Comparison of ENCODE assay signal across 7 mouse cellular contexts in the genomic region with DNA sequence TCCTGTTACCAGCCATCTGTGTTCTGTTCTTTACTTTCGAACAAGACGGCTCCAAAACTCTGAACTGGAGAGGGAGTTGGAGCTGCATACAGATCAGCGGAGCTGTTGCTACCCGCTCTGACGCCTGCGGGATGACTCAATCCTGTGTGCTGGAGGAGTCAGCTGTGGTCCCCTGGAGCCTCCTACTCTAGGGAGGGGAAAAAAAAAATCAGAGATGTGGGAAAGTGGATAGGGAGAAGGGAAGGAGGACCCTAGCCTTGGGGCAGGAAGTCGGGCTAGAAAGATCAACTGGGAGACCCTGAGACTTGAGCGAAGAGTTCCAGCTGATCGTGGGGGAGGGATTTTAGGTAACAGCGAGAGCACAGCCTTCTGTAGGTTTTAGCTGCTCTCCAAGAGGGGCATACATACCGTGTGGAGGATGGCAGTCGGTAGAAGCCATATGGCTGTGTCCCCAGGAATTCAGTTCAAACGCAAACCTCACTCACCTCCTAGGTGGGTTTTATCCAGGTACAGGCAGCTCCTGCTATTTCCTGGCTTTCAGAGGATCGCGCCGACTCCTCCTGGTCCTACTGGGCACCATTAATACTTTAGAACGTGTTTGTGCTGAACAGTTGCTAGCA. TPM values are rescaled to one million over a fixed set of nuclear protein-coding genes. Genes with fewer than 3 reads are reported as not detected.
A peak's percentile ranks its signal among the peaks of the same experiment; 100 is the strongest.
DNase-seq lines count a peak whose midpoint lies in the region; ATAC-seq lines count a peak whose summit lies in the region.

No protein-coding gene starts in this region.

- no peaks in the 10 kb centered on the region for H3K9me3 ChIP-seq in forebrain, embryonic 16.5 days (ENCODE audit: control insufficient read depth, low read length)
- no peaks in the 10 kb centered on the region for H3K9me3 ChIP-seq in hindbrain, embryonic 11.5 days (ENCODE audit: control insufficient read depth, low read length)
- H3K9me3 ChIP-seq in limb, embryonic 10.5 days (replicated peaks): no peaks in the 10 kb centered on the region
- no peaks in the 10 kb centered on the region for H3K9me3 ChIP-seq in midbrain, embryonic 14.5 days (ENCODE audit: control insufficient read depth, low read length)

- H3K9ac ChIP-seq in forebrain, embryonic 16.5 days (replicated peaks; ENCODE audit: low read depth, low read length): peak overlapping the region; percentile 35
- peak overlapping the region; percentile 40; the same call in 1 of the 2 replicates for H3K9ac ChIP-seq in hindbrain, embryonic 11.5 days (ENCODE audit: low read depth, low read length)
- H3K9ac ChIP-seq in midbrain, embryonic 14.5 days (replicated peaks; ENCODE audit: low read length): peak overlapping the region; percentile 49

- ATAC-seq in forebrain, embryonic 16.5 days: peak; percentile 85
- ATAC-seq in hindbrain, embryonic 11.5 days (ENCODE audit: low FRiP score): no peak
- ATAC-seq in midbrain, embryonic 14.5 days (ENCODE audit: low FRiP score, low TSS enrichment): no peak; the same call in 1 of the 2 replicates

- H3K27ac ChIP-seq in forebrain, embryonic 16.5 days (ENCODE audit: low read length): peak overlapping the region; percentile 7
- no peak overlapping the region; the same call in 1 of the 2 replicates for H3K27ac ChIP-seq in hindbrain, embryonic 11.5 days (ENCODE audit: low read depth, low read length)
- H3K27ac ChIP-seq in limb, embryonic 10.5 days: no peak overlapping the region
- peak overlapping the region; percentile 78 for H3K27ac ChIP-seq in midbrain, embryonic 14.5 days (replicated peaks; ENCODE audit: low read depth, low read length)

- peak overlapping the region; percentile 45 for H3K4me3 ChIP-seq in forebrain, embryonic 16.5 days (replicated peaks; ENCODE audit: low read length)
- peak overlapping the region; percentile 26 for H3K4me3 ChIP-seq in hindbrain, embryonic 11.5 days (ENCODE audit: low read depth, low read length)
- H3K4me3 ChIP-seq in limb, embryonic 10.5 days: peak overlapping the region; percentile 45
- peak overlapping the region; percentile 37 for H3K4me3 ChIP-seq in midbrain, embryonic 14.5 days (replicated peaks; ENCODE audit: low read depth, low read length)

- peak; percentile 42 for DNase-seq in R1 (ENCODE audit: low read depth, low spot score)
- DNase-seq in cerebellum, adult 11 months: peak; percentile 27
- DNase-seq in hindbrain, embryonic 11.5 days (ENCODE audit: low spot score): peak; percentile 48
- peak; percentile 32 for DNase-seq in limb, embryonic 10.5 days (ENCODE audit: low spot score)
- peak; percentile 75 for DNase-seq in midbrain, embryonic 14.5 days
- DNase-seq in urinary bladder, adult 2 months (ENCODE audit: low spot score): peak; percentile 27

- H3K27me3 ChIP-seq in forebrain, embryonic 16.5 days (replicated peaks; ENCODE audit: control insufficient read depth, insufficient read depth, low read length): no peaks in the 10 kb centered on the region
- H3K27me3 ChIP-seq in hindbrain, embryonic 11.5 days (ENCODE audit: control insufficient read depth, insufficient read depth, low read length): no peaks in the 10 kb centered on the region
- peaks cover 26% of the 10 kb centered on the region for H3K27me3 ChIP-seq in limb, embryonic 10.5 days (ENCODE audit: low read depth, poor library complexity, severe bottlenecking)
- H3K27me3 ChIP-seq in midbrain, embryonic 14.5 days (ENCODE audit: control insufficient read depth, insufficient read depth, low read length): no peaks in the 10 kb centered on the region

- H3K36me3 ChIP-seq in forebrain, embryonic 16.5 days (ENCODE audit: control insufficient read depth, insufficient read depth): no peaks in the 10 kb centered on the region
- H3K36me3 ChIP-seq in hindbrain, embryonic 11.5 days (ENCODE audit: control insufficient read depth, insufficient read depth, low read length): no peaks in the 10 kb centered on the region
- H3K36me3 ChIP-seq in limb, embryonic 10.5 days: no peaks in the 10 kb centered on the region
- no peaks in the 10 kb centered on the region for H3K36me3 ChIP-seq in midbrain, embryonic 14.5 days (ENCODE audit: control insufficient read depth, insufficient read depth, low read length)

- H3K4me1 ChIP-seq in forebrain, embryonic 16.5 days (replicated peaks; ENCODE audit: control insufficient read depth, insufficient read depth, low read length): peaks cover 23% of the 10 kb centered on the region
- peaks cover 7% of the 10 kb centered on the region; the same call in 1 of the 2 replicates for H3K4me1 ChIP-seq in hindbrain, embryonic 11.5 days (replicated peaks; ENCODE audit: control insufficient read depth, insufficient read depth, low read length)
- H3K4me1 ChIP-seq in limb, embryonic 10.5 days: peaks cover 13% of the 10 kb centered on the region
- H3K4me1 ChIP-seq in midbrain, embryonic 14.5 days (ENCODE audit: control insufficient read depth, insufficient read depth, low read length): peaks cover 21% of the 10 kb centered on the region

- WGBS in forebrain, embryonic 16.5 days: under 1% methylated on average over 17 of the region's 17 CpGs
- WGBS in hindbrain, embryonic 11.5 days: 2% methylated on average over 17 of the region's 17 CpGs
- 1% methylated on average over 17 of the region's 17 CpGs for WGBS in limb, embryonic 10.5 days
- under 1% methylated on average over 17 of the region's 17 CpGs for WGBS in midbrain, embryonic 14.5 days

- peak overlapping the region; percentile 88 for H3K4me2 ChIP-seq in forebrain, embryonic 16.5 days (ENCODE audit: low read length)
- peak overlapping the region; percentile 73 for H3K4me2 ChIP-seq in hindbrain, embryonic 11.5 days (replicated peaks; ENCODE audit: low read depth, low read length)
- peak overlapping the region; percentile 82 for H3K4me2 ChIP-seq in midbrain, embryonic 14.5 days (ENCODE audit: low read length)

RNA-seq across cellular contexts. Expression of a gene that starts 16.9 kb away (rescaled TPM):
- polyA plus RNA-seq in forebrain, embryonic 16.5 days (2015; fragmentation: Nextera tagmentation; extraction: Ambion mirVana): 27.5 and 29.4 TPM in 2 replicates
- 20.4 and 26.3 TPM in 2 replicates for polyA plus RNA-seq in hindbrain, embryonic 11.5 days (2014; fragmentation: Nextera tagmentation; extraction: Ambion mirVana)
- polyA plus RNA-seq in limb, embryonic 10.5 days (2016; fragmentation: Nextera tagmentation; extraction: Ambion mirVana): 8.4 and 9.9 TPM in 2 replicates
- 37.0 and 37.5 TPM in 2 replicates for polyA plus RNA-seq in midbrain, embryonic 14.5 days (2014; fragmentation: Nextera tagmentation; extraction: Ambion mirVana)
- polyA plus RNA-seq in urinary bladder, adult 2 months (2012; rRNA removed): 17.3 and 18.1 TPM in 2 replicates

Comparison
In these comparisons a context has a peak if more than half of its experiments do, and no peak if none do; other contexts are left out.
1. H3K27ac ChIP-seq: peak in forebrain, embryonic 16.5 days (single experiment) and midbrain, embryonic 14.5 days (single experiment); none in hindbrain, embryonic 11.5 days (single experiment) and limb, embryonic 10.5 days (single experiment).
2. Peak in every context shown above with its lines, with median percentiles within 50 percentile points of each other: DNase-seq, H3K4me2 ChIP-seq, H3K4me3 ChIP-seq and H3K9ac ChIP-seq.